Mouse (Mus musculus) lung, adult 2 months (tissue): ENCODE data around the gene Tnfrsf18.

ENCODE experiments used
- CTCF ChIP-seq: fragments of 200-500 bp; IDR thresholded peaks from 2 replicates; pipeline ENCODE4 v1.5.1; 2011; ENCODE audit warnings: mild to moderate bottlenecking, low read length, control low read depth; ENCODE audit not compliant: insufficient read depth
- POLR2A ChIP-seq: fragments of 200-500 bp; IDR thresholded peaks from 2 replicates; pipeline ENCODE4 v1.6.1; 2011; ENCODE audit warnings: low read depth, mild to moderate bottlenecking, control low read depth, low read length, borderline replicate concordance; ENCODE audit errors: extremely low read depth

DNA sequence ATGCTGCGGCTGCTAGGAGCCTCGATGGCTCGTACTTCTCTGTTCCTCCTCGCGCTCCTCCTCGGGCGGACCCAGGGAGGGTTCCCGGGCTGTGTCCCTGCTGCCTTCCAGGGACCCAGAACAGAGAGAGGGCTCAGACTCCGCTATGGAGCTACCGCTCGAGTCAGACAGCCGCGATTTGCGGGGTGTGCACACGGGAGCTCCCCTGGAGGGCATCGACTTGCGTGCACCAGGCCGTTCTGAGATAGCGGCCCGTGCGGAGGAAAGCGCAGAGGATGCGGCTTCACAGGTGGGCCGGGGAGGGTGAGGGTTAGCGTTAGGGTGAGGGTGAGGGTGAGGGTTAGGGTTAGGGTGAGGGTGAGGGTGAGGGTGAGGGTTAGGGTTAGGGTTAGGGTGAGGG, 8.9 kb downstream of the Tnfrsf18 start:
- TF ChIP-seq POLR2A (no peak), CTCF (no peak)
